Mouse (Mus musculus) cortical plate, adult 2 months (tissue): ENCODE data around the gene Acot7.

Source experiments
- CTCF ChIP-seq: fragments of 200-500 bp; IDR thresholded peaks from 2 replicates; pipeline ENCODE4 v1.5.1; 2011; ENCODE audit warnings: mild to moderate bottlenecking, control low read depth, low read length; ENCODE audit not compliant: insufficient read depth; ENCODE audit errors: extremely low read depth
- POLR2A ChIP-seq: fragments of 200-500 bp; IDR thresholded peaks from 2 replicates; pipeline ENCODE4 v1.6.1; 2011; ENCODE audit warnings: mild to moderate bottlenecking, low read length, control low read depth; ENCODE audit not compliant: insufficient read depth; ENCODE audit errors: extremely low read depth

GRCm38 (mm10) chr4:152150546-152150945 is 27.4 kb upstream of the Acot7 start:
- TF ChIP-seq POLR2A (no peak), CTCF (no peak)
